Mouse (Mus musculus) E14TG2a.4 (cell line): Measurements from ENCODE around the gene Cyp4a30b.
"Not testable (repeated sequence)": the region's sequence is repeated elsewhere in the genome, so short reads cannot be mapped to it uniquely, and the experiment has no call there.

Experiments used
- H3K27me3 ChIP-seq: 2 replicates; pipeline ENCODE4 v1.6.1; 2014; ENCODE audit warnings: low read length, control low read depth; ENCODE audit not compliant: insufficient read depth
- H3K36me3 ChIP-seq: 2 replicates; pipeline ENCODE4 v1.6.1; 2014; ENCODE audit warnings: low read length, control low read depth; ENCODE audit not compliant: insufficient read depth
- H3K4me1 ChIP-seq: replicated peaks from 2 replicates; pipeline ENCODE4 v1.6.1; 2014; ENCODE audit warnings: low read depth, low read length, control low read depth
- H3K4me3 ChIP-seq: replicated peaks from 2 replicates; pipeline ENCODE4 v1.5.1; 2014; ENCODE audit warnings: mild to moderate bottlenecking, low read length
- H3K9me3 ChIP-seq: 2 replicates; pipeline ENCODE4 v1.6.1; 2014; ENCODE audit warnings: low read length, control low read depth
- CTCF ChIP-seq: conservative IDR thresholded peaks from 2 replicates; pipeline ENCODE4 v1.5.1; 2014; ENCODE audit warnings: low read length
- NANOG ChIP-seq: IDR thresholded peaks from 2 replicates; pipeline ENCODE4 v1.6.1; 2014; ENCODE audit warnings: borderline replicate concordance, low read length, mixed read lengths
- POU5F1 ChIP-seq: IDR thresholded peaks from 2 replicates; pipeline ENCODE4 v1.6.1; 2014; ENCODE audit warnings: low read length, borderline replicate concordance

The Cyp4a30b gene

DNA sequence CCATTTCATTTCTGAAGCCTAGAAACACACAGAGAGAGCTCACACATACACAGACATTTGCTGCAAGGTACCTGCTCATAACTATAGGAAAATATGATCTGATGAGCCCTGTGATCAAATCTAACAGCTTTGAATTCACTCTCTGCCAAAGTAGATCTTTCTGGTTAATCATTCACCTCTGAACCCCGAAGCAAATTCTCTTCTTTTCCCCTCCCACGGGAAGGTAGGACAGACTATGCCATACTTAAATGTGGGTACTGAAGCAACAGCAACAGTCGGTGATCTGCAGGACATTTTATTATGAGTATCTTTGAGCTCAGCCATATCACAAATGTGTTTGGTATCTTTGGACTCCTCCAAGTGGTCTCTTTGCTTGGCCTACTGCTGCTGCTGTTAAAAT, at the start of gene Cyp4a30b:
Cyp4a30b (plus strand) TSS at position 301 of the 400 bp plus-strand sequence.
- H3K4me3 ChIP-seq = no peak within 1 kb of the TSS
- TF ChIP-seq POU5F1 (no peak), CTCF (no peak), NANOG (no peak)
- no peaks in the 10 kb centered on the region for H3K4me1 ChIP-seq
- H3K9me3 ChIP-seq = peaks cover 10% of the 10 kb centered on the region; the same call in 1 of the 2 replicates
- no peaks in the 10 kb centered on the region for H3K36me3 ChIP-seq
- H3K27me3 ChIP-seq = no peaks in the 10 kb centered on the region

- H3K4me1 ChIP-seq, H3K27me3 ChIP-seq, H3K4me3 ChIP-seq, H3K9me3 ChIP-seq, H3K36me3 ChIP-seq: not testable (repeated sequence)
Observed at GRCm38 (mm10) chr4:115411324-115411723, 41.1 kb upstream of the Cyp4a30b start, which contains the start of gene Cyp4a12b. Cyp4a12b (plus strand) TSS chr4:115411624.

DNA sequence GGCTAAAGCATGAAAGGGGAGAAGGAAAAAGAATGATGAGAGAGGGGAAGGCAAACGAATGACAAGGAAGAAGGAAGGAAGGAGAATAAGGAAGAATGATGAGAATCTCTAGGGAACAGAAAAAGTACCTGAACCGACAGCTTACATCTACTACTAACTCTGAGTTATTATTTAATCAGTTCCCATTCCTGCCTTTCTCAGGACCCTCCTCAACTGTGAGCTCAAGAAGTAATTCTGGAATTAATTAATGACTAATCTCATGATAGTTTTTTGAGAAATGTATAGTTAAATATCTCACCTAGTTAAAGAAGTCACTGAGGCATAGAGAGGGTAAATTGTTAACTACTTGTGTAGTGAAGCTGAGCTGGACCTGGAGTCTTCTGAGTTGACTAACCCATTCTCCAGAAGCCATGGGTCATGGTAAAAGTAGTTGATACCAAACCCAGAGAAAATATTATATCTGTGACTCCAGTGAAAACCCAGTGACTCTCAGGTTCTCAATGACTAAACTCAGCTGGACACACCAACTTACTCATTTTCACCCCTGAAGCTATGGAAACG, 1.7 kb upstream of the Cyp4a30b start:
- H3K4me1 ChIP-seq = no peaks in the 10 kb centered on the region
- peaks cover 10% of the 10 kb centered on the region; the same call in 1 of the 2 replicates for H3K9me3 ChIP-seq
- TF ChIP-seq CTCF = no peak
- no peak for TF ChIP-seq POU5F1
- TF ChIP-seq NANOG = no peak
- H3K27me3 ChIP-seq = no peaks in the 10 kb centered on the region
- no peak overlapping the region for H3K4me3 ChIP-seq
- no peaks in the 10 kb centered on the region for H3K36me3 ChIP-seq

DNA sequence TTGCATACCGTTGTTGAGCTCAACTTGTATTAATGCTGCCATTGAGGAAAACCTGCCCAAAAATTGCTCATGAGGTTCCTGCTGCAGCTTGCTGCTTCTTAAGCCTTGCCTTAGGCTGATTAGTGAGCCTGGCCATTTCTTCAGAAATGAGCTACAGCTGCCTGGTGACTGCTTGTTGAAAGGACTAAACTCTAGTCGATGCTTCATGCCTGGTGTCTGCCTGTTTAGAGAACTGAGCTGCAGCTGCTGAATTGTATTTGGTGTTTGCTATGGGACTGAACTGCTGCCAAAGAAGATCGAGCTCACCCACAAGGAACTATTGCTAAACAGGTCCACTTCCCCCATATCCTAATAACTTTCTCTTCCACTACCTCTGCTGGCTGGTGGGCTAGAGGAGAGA, 21.2 kb downstream of the Cyp4a30b start:
- H3K4me3 ChIP-seq, H3K4me1 ChIP-seq: not testable (repeated sequence)

GRCm38 (mm10) chr4:115476051-115476450, 23.6 kb downstream of the Cyp4a30b start:
- H3K4me1 ChIP-seq, H3K36me3 ChIP-seq, H3K9me3 ChIP-seq, H3K27me3 ChIP-seq, H3K4me3 ChIP-seq: not testable (repeated sequence)
- 0 out of 2 replicates have a peak, but pooled peaks have one; percentile 7 for TF ChIP-seq CTCF

More for the DNA sequence above, 21.2 kb downstream of the Cyp4a30b start:
- not testable (repeated sequence) for H3K9me3 ChIP-seq, H3K36me3 ChIP-seq, H3K27me3 ChIP-seq

- H3K4me3 ChIP-seq = no peak overlapping the region
- TF ChIP-seq POU5F1 = no peak
- TF ChIP-seq CTCF = no peak
- no peak for TF ChIP-seq NANOG
- H3K36me3 ChIP-seq = no peaks in the 10 kb centered on the region
- H3K27me3 ChIP-seq = no peaks in the 10 kb centered on the region
- H3K9me3 ChIP-seq = peaks cover 5% of the 10 kb centered on the region; the same call in 1 of the 2 replicates
- H3K4me1 ChIP-seq = no peaks in the 10 kb centered on the region
Observed at GRCm38 (mm10) chr4:115481006-115481652, 28.7 kb downstream of the Cyp4a30b start.

- Histone ChIP-seq H3K4me3 (no peak within 1 kb of the TSS), H3K36me3 (no peaks in the 10 kb centered on the region), H3K27me3 (no peaks in the 10 kb centered on the region), H3K9me3 (peaks cover 12% of the 10 kb centered on the region), H3K4me1 (no peaks in the 10 kb centered on the region)
- TF ChIP-seq POU5F1 (no peak), NANOG (no peak), CTCF (no peak)
Observed at GRCm38 (mm10) chr4:115496001-115496400, 43.6 kb downstream of the Cyp4a30b start, which contains the start of gene Cyp4a14. Cyp4a14 (minus strand) TSS chr4:115496142.

GRCm38 (mm10) chr4:115497466-115497865, 45.1 kb downstream of the Cyp4a30b start:
- no peak for TF ChIP-seq CTCF
- TF ChIP-seq NANOG = no peak
- no peak for TF ChIP-seq POU5F1
- Histone ChIP-seq H3K27me3 (no peaks in the 10 kb centered on the region), H3K4me1 (no peaks in the 10 kb centered on the region), H3K9me3 (peaks cover 16% of the 10 kb centered on the region), H3K36me3 (no peaks in the 10 kb centered on the region), H3K4me3 (no peak overlapping the region)

DNA sequence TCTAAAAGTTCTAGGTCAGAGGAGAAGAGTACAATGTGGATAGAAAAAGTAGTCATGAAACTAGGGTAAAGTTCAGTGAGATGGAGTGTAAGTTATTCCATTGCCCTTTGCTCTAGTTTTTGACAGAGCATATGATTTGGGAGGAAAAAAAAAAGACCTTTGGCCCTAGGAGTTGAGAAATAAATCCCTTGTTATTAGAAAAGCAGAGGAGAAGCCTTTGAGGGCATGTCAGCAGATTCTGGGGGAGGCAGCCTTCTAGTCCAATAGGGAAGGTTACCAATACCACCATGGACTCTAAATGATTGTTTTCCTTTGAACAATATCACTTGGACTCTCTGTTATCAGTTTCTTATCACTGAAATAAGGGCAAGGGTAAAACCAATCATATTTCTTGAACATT, 61.6 kb downstream of the Cyp4a30b start:
- not testable (repeated sequence) for H3K36me3 ChIP-seq, H3K27me3 ChIP-seq, H3K4me1 ChIP-seq, H3K9me3 ChIP-seq, H3K4me3 ChIP-seq

- H3K27me3 ChIP-seq, H3K4me3 ChIP-seq, H3K9me3 ChIP-seq, H3K4me1 ChIP-seq, H3K36me3 ChIP-seq: not testable (repeated sequence)
Observed at GRCm38 (mm10) chr4:115518000-115518399, 65.6 kb downstream of the Cyp4a30b start, which contains the start of gene Cyp4a10. Cyp4a10 (plus strand) TSS chr4:115518264.
